Mouse (Mus musculus) layer of hippocampus, adult 11-12 months (tissue): ENCODE results near the gene Sez6.
A peak's percentile ranks its signal among the peaks of the same experiment; 100 is the strongest.

ENCODE experiments used
- DNase-seq: peaks from one replicate; pipeline ENCODE4 v3.0.0; 2022; ENCODE audit warnings: low spot score

Sez6 gene

DNA sequence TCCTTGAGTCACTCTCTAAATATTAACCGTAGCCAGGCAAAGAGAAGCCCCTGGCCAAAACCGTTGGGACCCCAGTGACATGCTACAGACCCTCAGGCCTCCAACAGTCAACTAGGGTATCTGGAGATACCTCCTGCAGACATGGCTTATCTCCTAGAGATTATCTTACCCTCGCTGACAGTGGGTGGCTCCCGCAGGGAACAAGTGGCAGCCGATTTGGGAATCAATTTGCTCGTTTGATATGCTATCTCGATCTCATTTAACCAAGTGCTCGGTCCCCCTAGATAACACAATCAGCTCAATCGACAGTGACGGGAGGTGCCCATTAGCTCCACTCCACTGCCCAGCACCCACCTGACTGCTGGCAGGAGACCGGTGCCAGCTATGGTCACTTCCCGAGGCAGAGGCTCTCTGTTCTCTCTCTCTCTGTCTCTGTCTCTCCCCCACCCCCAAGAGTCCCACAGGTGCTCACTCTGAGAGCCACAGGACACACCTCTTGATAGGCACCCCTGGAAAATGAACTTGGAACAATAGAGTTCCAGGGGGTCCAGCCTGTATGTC, 19.6 kb downstream of the Sez6 start:
- no peak for DNase-seq

GRCm38 (mm10) chr11:77950797-77951228, 20.2 kb downstream of the Sez6 start:
- peak; percentile 71 for DNase-seq

DNA sequence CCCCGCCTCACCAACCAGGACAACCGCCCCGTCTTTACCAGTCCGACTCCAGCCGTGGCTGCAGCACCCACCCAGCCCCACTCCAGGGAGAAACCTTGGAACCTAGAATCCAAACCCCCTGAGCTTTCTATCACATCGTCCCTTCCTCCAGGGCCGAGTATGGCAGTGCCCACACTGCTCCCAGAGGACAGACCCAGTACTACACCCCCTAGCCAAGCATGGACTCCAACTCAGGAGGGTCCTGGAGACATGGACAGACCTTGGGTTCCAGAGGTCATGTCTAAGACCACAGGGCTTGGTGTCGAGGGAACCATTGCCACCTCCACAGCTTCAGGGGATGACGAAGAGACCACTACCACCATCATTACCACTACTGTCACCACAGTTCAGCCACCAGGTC, 23.1 kb downstream of the Sez6 start:
- DNase-seq, result no peak

DNA sequence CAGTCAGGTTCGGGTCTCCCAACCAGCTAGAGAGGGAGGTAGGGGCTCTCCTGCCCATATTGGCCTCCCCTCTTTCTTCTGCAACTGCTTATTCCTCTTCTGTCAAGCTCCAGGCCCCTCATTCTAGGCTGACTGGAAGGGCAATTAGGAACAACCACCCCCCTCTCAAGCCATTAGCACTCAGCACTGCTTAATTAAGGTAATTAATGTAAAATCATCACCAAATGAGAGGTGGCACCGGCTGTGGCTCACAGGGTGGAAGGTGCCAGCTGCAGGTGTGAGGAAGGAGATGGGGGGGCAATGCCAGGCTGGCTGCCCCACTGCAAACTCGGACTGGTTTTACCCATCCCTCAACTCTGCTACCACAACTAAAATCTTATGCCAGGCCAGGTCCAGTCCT, 25.8 kb downstream of the Sez6 start:
- DNase-seq, result no peak

DNA sequence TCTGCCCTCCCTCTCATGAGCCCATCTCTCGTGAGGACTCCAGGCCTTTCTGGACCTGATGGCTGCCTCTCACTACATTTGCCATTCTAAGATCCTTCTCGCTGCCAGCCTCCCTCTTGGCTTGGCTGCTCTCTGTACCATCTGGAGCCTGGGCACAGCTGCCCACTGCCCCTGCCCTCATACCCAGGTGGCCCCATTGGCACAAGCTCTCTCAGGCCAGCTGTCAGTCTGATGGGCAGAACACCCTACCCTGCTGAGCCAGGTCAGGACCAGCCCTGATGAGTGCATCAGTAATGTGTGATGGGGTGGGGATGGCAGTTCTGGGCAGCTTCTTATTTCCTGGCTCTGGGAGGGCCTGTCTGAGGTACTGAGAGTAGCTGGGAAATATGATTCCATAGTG, 27.7 kb downstream of the Sez6 start:
- no peak for DNase-seq

DNA sequence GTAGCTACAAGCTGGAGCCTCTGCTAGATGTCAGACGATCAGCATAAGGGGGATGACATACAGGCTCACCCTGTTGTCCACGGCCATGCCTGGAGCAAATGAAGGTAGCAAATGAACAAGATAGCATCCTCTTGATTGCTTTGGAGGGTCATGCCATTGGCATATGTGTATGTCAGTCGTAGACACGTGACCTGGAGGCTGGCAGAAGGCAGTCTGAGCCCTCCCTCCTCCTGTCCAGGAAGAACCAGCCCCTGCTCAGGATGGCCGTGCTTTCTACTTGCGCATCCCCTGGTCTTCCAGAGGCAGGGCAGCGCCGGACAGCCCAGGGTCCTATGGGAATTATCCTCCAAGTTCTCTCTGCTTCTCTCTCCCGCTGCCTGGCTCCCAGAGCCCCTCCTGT, 28.3 kb downstream of the Sez6 start:
- no peak for DNase-seq

DNA sequence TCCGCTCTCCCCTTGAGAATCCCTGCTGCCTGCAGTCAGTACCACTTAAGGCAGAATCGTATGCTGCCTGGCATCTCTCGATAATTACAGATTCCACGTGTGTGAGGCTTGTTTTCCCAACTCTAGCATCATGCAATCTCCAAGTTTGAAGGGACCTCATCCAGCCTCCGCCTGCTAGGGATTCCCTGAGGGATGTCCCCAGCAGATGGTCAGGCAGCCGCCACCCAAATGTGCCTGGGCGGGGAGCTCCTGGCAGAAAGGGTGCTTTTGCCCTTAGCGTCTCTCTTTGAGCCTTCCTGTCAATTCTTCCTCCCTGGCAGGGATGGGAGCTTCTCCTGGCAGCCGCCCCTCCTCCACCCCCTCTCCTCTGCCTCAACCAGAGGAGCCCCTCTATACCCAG, 29.6 kb downstream of the Sez6 start:
- peak; percentile 68 for DNase-seq

- DNase-seq, result no peak
Measured at GRCm38 (mm10) chr11:77960898-77961297, 30.3 kb downstream of the Sez6 start.

DNA sequence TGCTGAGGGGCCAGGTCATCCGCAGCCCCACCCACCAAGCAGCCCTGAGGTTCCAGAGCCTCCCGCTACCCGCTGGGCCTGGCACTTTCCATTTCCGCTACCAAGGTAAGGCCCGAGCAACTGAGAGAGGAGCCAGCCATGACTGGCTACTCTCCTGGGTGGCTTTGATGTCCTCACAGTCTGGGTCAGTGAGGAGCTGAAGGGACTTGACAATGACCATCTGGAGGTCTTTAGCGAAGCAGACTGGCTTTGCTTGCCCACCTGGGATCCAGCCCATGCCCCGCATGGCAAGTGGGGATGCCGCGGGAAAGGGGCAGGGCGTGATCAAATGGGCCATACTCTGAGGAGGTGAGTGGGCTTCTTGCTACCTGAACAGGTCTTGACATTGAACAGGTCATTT, 32.3 kb downstream of the Sez6 start:
- no peak for DNase-seq

DNA sequence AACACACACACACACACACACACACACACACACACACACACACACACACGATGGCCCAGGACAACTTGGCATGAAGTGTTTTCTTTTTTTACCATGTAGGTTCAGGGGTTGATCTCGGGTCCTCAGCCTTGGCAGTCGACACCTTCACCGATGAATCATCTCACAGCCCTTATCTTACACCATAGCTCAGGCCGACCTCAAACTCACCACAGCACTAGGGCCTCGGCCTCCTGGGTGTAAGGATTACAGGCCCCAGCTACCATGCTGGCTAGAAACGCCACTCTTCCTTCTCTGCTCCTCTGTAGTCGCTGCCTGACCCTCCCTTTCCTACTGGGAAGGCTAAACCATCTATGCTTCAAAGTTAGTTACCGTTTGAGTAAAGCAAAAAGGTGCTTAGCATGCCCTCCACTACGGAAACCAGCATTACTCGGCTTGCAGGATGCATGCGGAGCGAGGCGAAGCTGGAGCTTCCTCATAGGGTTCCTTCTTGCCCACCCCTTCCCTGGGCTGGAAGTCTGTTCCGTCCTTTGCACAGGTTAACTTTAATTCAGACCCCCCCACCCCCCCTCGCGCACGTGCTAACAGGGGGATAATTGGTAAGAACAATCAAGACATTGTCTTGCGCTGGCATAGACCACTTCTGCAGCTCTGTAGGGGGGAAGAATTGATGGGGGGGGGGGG, 34.0 kb downstream of the Sez6 start:
- no peak for DNase-seq

- DNase-seq, result peak; percentile 88
Measured at GRCm38 (mm10) chr11:77965101-77966036, 34.8 kb downstream of the Sez6 start.

DNA sequence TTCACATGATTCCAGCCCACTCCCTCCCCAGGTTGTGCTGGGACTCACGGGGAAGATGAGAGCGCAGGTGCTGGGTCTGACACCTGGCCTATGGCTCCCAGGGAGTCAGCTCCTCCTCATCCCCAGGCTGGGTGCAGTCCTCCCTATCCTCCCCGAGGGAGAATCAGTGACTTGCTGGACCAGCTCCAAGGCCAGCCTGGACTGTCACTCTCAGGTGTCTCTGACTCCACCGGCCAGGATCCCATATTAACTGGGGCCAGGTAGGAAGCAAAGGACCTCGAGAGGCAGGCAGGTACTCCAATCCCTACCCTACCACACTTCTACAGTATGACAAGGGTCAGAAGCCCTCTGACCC, 35.4 kb downstream of the Sez6 start:
- no peak for DNase-seq

GRCm38 (mm10) chr11:77967114-77967513, 36.5 kb downstream of the Sez6 start:
- DNase-seq, result peak; percentile 86

GRCm38 (mm10) chr11:77968786-77969185, 38.2 kb downstream of the Sez6 start:
- DNase-seq, result no peak

- no peak for DNase-seq
Measured at GRCm38 (mm10) chr11:77970718-77971117, 40.1 kb downstream of the Sez6 start.

DNA sequence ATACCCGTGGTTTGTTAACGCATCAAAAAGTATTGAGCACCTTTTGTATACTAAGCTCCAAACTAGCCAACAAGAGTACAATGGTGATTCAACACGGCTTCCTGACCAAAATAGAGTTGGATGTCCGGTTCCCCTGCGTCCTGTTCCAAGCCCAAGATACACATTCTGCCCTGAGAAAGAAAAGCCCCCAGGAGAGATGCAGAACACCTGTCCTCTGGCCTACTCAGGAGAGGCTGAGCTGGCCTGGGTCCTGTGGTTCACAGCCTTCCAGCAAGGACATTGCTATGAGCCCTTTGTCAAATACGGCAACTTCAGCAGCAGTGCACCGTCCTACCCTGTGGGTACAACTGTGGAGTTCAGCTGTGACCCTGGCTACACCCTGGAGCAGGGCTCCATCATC, 42.9 kb downstream of the Sez6 start:
- no peak for DNase-seq

DNA sequence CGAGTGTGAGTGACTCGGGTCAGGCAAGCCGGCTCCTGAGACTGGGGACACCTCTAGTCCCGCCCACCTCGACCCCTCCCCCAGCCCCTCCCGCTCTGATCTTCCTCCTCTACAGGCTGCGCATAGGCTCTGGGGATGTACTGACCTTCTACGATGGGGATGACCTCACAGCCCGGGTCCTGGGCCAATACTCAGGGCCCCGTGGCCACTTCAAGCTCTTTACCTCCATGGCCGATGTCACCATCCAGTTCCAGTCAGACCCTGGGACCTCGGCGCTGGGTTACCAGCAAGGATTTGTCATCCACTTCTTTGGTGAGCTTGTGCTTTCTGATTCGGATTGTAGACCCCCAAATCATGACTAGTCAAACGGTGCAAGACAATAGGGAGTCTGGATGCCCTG, 43.7 kb downstream of the Sez6 start:
- DNase-seq, result no peak

DNA sequence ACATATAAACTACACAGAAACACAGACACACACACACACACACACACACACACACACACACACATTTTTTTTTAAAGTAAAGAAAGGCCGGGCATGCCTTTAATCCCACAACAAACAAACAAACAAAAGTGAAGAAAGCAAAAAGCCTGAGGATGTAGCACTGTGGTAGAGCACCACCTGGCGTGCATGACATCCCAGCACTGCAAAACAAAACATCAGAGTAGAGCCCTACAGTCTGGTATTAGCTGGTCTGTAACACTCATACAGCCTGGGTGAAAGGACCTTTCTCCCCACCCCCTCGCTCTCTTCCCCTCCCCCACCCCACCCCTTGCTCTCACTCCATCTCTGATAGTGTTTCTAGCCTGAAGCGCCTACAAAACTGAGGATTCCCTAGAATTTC, 45.3 kb downstream of the Sez6 start:
- DNase-seq, result no peak

- DNase-seq, result no peak
Measured at GRCm38 (mm10) chr11:77978161-77978560, 47.6 kb downstream of the Sez6 start.

DNA sequence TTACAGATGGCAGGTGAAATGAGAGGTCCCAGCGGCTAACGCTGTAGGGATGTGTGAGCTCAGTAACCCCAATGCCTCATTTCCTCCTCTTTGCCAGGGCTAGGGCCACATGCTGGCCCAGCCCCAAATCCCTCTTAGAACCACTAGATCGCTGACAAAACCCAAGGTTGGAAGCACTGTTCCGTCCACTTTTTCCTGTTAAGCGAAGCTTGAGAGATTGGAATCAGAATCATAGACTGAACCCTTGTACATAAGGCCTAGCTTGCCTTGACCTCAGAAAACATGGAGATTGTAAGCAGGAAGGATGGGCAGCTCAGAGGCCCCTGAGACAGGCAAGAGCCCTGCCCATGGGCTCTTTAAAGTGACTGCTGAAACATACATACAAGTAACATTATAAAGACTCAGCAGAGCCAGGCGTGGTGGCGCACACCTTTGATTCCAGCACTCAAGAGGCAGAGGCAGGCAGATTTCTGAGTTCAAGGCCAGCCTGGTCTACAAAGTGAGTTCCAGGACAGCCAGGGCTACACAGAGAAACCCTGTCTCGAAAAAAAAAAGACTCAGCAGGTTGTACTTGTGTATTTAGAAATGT, 48.7 kb downstream of the Sez6 start:
- no peak for DNase-seq

- peak; percentile 68 for DNase-seq
Measured at GRCm38 (mm10) chr11:77980281-77981204, 49.9 kb downstream of the Sez6 start.
